Mouse (Mus musculus): ENCODE results near the gene Mex3d. TPM values are rescaled to one million over a fixed set of nuclear protein-coding genes. Genes with fewer than 3 reads are reported as not detected.

Mex3d gene
- total and polyA plus RNA-seq, 2 experiments from 2014 or later = 2.9 to 20.0 TPM

GRCm38 (mm10) chr10:80412656-80413541 lies 25.4 kb upstream of the Mex3d start:
- Histone ChIP-seq H3K9me3 (replicated peaks; ENCODE audit: control insufficient read depth, low read length) (no peaks in the 10 kb centered on the region), H3K4me1 (ENCODE audit: control insufficient read depth, insufficient read depth) (no peaks in the 10 kb centered on the region), H3K27me3 (ENCODE audit: control insufficient read depth, insufficient read depth, low read length) (no peaks in the 10 kb centered on the region), H3K4me3 (ENCODE audit: low read depth, low read length) (no peak overlapping the region), H3K4me2 (ENCODE audit: low read depth, low read length) (no peak overlapping the region), H3K27ac (ENCODE audit: low read depth) (peak overlapping the region; percentile 30; the same call in 1 of the 2 replicates), H3K36me3 (replicated peaks; ENCODE audit: control insufficient read depth, insufficient read depth, low read length) (peaks cover 87% of the 10 kb centered on the region), H3K9ac (replicated peaks; ENCODE audit: low read depth, low read length) (no peak overlapping the region)
- DNase-seq (ENCODE audit: low spot score) (no peak), ATAC-seq (ENCODE audit: insufficient read depth, low read depth) (peak; percentile 52)
- TF ChIP-seq CTCF (IDR thresholded peaks at IDR 0.05; ENCODE audit: low read depth) = no peak
- no peak for TF ChIP-seq EP300 (IDR thresholded peaks at IDR 0.05; ENCODE audit: low read depth)
- WGBS = 79% methylated on average over 41 of the region's 44 CpGs

GRCm38 (mm10) chr10:80407924-80408323 lies 20.5 kb upstream of the Mex3d start:
- TF ChIP-seq EP300 (IDR thresholded peaks at IDR 0.05; ENCODE audit: low read depth) = no peak
- no peak for TF ChIP-seq CTCF (IDR thresholded peaks at IDR 0.05; ENCODE audit: low read depth)
- H3K4me3 ChIP-seq (ENCODE audit: low read depth, low read length) = no peak overlapping the region
- no peaks in the 10 kb centered on the region for H3K27me3 ChIP-seq (ENCODE audit: control insufficient read depth, insufficient read depth, low read length)
- no peak for ATAC-seq (ENCODE audit: insufficient read depth, low read depth)
- H3K4me2 ChIP-seq (ENCODE audit: low read depth, low read length) = no peak overlapping the region
- peaks cover 56% of the 10 kb centered on the region for H3K36me3 ChIP-seq (replicated peaks; ENCODE audit: control insufficient read depth, insufficient read depth, low read length)
- no peaks in the 10 kb centered on the region for H3K9me3 ChIP-seq (replicated peaks; ENCODE audit: control insufficient read depth, low read length)
- peaks cover 18% of the 10 kb centered on the region for H3K4me1 ChIP-seq (ENCODE audit: control insufficient read depth, insufficient read depth)
- no peak for DNase-seq (ENCODE audit: low spot score)
- peak overlapping the region; percentile 87; the same call in 1 of the 2 replicates for H3K9ac ChIP-seq (replicated peaks; ENCODE audit: low read depth, low read length)
- no peak overlapping the region for H3K27ac ChIP-seq (ENCODE audit: low read depth)
- 47% methylated on average over 4 of the region's 4 CpGs for WGBS

GRCm38 (mm10) chr10:80406684-80407501 lies 19.4 kb upstream of the Mex3d start, which contains the start of gene Uqcr11:
TSS of gene Uqcr11 (minus strand) at chr10:80406830.
- WGBS = 1% methylated on average over 27 of the region's 27 CpGs
- ATAC-seq (ENCODE audit: insufficient read depth, low read depth) = peak; percentile 84

GRCm38 (mm10) chr10:80405481-80406173 lies 18.2 kb upstream of the Mex3d start:
- Histone ChIP-seq H3K9ac (replicated peaks; ENCODE audit: low read depth, low read length) (peak overlapping the region; percentile 87), H3K4me2 (ENCODE audit: low read depth, low read length) (peak overlapping the region; percentile 82), H3K36me3 (replicated peaks; ENCODE audit: control insufficient read depth, insufficient read depth, low read length) (peaks cover 52% of the 10 kb centered on the region), H3K4me1 (ENCODE audit: control insufficient read depth, insufficient read depth) (peaks cover 18% of the 10 kb centered on the region), H3K9me3 (replicated peaks; ENCODE audit: control insufficient read depth, low read length) (no peaks in the 10 kb centered on the region), H3K27me3 (ENCODE audit: control insufficient read depth, insufficient read depth, low read length) (no peaks in the 10 kb centered on the region), H3K27ac (ENCODE audit: low read depth) (peak overlapping the region; percentile 88), H3K4me3 (ENCODE audit: low read depth, low read length) (peak overlapping the region; percentile 84)
- DNase-seq (ENCODE audit: low spot score) = no peak
- ATAC-seq (ENCODE audit: insufficient read depth, low read depth) = no peak
- TF ChIP-seq EP300 (IDR thresholded peaks at IDR 0.05; ENCODE audit: low read depth) (no peak), CTCF (IDR thresholded peaks at IDR 0.05; ENCODE audit: low read depth) (peak; percentile 16; the same call in 1 of the 2 replicates)
- 42% methylated on average over 10 of the region's 10 CpGs for WGBS

More at GRCm38 (mm10) chr10:80406684-80407501, 19.4 kb upstream of the Mex3d start, which contains the start of gene Uqcr11:
- H3K4me3 ChIP-seq (ENCODE audit: low read depth, low read length) = peak within 1 kb of the TSS; percentile 84
- no peaks in the 10 kb centered on the region for H3K9me3 ChIP-seq (replicated peaks; ENCODE audit: control insufficient read depth, low read length)
- H3K4me2 ChIP-seq (ENCODE audit: low read depth, low read length) = peak within 1 kb of the TSS; percentile 82
- no peaks in the 10 kb centered on the region for H3K27me3 ChIP-seq (ENCODE audit: control insufficient read depth, insufficient read depth, low read length)
- peak; percentile 97 for DNase-seq (ENCODE audit: low spot score)
- peaks cover 18% of the 10 kb centered on the region for H3K4me1 ChIP-seq (ENCODE audit: control insufficient read depth, insufficient read depth)
- H3K9ac ChIP-seq (replicated peaks; ENCODE audit: low read depth, low read length) = peak within 1 kb of the TSS; percentile 87
- peaks cover 57% of the 10 kb centered on the region for H3K36me3 ChIP-seq (replicated peaks; ENCODE audit: control insufficient read depth, insufficient read depth, low read length)
- H3K27ac ChIP-seq (ENCODE audit: low read depth) = peak within 1 kb of the TSS; percentile 88
- TF ChIP-seq EP300 (IDR thresholded peaks at IDR 0.05; ENCODE audit: low read depth) (no peak), CTCF (IDR thresholded peaks at IDR 0.05; ENCODE audit: low read depth) (no peak)
